In genomic region chr3:32437297-32437696, GRCm38 (mm10) we compare ENCODE assay signal across 23 mouse cellular contexts. TPM values are rescaled to one million over a fixed set of nuclear protein-coding genes. Genes with fewer than 3 reads are reported as not detected.
"Had no signal": no experiment of that assay in that cellular context is flagged by ENCODE, and none has a peak within 500 bp of the region (broad histone marks: within the 10 kb centered on the region; RNA-seq: fewer than 3 reads in every experiment).

No protein-coding gene starts in this region.

- H3K9me3 ChIP-seq: liver, embryonic 13.5 days; neural tube, embryonic 12.5 days; neural tube, embryonic 15.5 days had no signal

- DNase-seq: kidney, adult 18-20 months; kidney, adult 9 months; kidney, postnatal 14 days; layer of hippocampus, adult 9-11 months; liver, embryonic 13.5 days; lung, adult 2 months; lung, postnatal 14 days; lung, postnatal 4 days; midbrain, embryonic 14.5 days; thymus, adult 18-20 months; thymus, postnatal 36 days had no signal

- H3K4me3 ChIP-seq: layer of hippocampus, adult 2 months; left cerebral cortex, adult 2 months; liver, embryonic 13.5 days; neural tube, embryonic 12.5 days; neural tube, embryonic 15.5 days had no signal

- H3K4me1 ChIP-seq: liver, embryonic 13.5 days; neural tube, embryonic 12.5 days; neural tube, embryonic 15.5 days had no signal

- H3K9ac ChIP-seq: liver, embryonic 13.5 days; neural tube, embryonic 12.5 days; neural tube, embryonic 15.5 days had no signal

- H3K4me2 ChIP-seq: liver, embryonic 13.5 days; midbrain, embryonic 11.5 days; neural tube, embryonic 12.5 days; neural tube, embryonic 15.5 days had no signal

- H3K27me3 ChIP-seq: liver, embryonic 13.5 days; neural tube, embryonic 12.5 days; neural tube, embryonic 15.5 days had no signal

- H3K27ac ChIP-seq: layer of hippocampus, adult 2 months; left cerebral cortex, adult 2 months; liver, embryonic 13.5 days; neural tube, embryonic 12.5 days; neural tube, embryonic 15.5 days had no signal

RNA-seq across cellular contexts. Expression of gene Kcnmb3, which starts 54.7 kb away (rescaled TPM):
- total RNA-seq: left cerebral cortex, adult 2 months; liver, adult 2 months; megakaryocyte progenitor cell, adult 5-6 weeks had no signal
- polyA plus RNA-seq: limb, embryonic 14.5 days; liver, adult 2 months; liver, embryonic 13.5 days; liver, embryonic 16.5 days; lung, adult 2 months; neural tube, embryonic 15.5 days; small intestine, adult 2 months; stomach, embryonic 16.5 days; urinary bladder, adult 2 months had no signal
